Mouse (Mus musculus) cortical plate, adult 2 months (tissue): ENCODE results near the gene Vps45.

Experiments
- CTCF ChIP-seq: fragments of 200-500 bp; IDR thresholded peaks from 2 replicates; pipeline ENCODE4 v1.5.1; 2011; ENCODE audit warnings: mild to moderate bottlenecking, control low read depth, low read length; ENCODE audit not compliant: insufficient read depth; ENCODE audit errors: extremely low read depth
- POLR2A ChIP-seq: fragments of 200-500 bp; IDR thresholded peaks from 2 replicates; pipeline ENCODE4 v1.6.1; 2011; ENCODE audit warnings: mild to moderate bottlenecking, low read length, control low read depth; ENCODE audit not compliant: insufficient read depth; ENCODE audit errors: extremely low read depth

DNA sequence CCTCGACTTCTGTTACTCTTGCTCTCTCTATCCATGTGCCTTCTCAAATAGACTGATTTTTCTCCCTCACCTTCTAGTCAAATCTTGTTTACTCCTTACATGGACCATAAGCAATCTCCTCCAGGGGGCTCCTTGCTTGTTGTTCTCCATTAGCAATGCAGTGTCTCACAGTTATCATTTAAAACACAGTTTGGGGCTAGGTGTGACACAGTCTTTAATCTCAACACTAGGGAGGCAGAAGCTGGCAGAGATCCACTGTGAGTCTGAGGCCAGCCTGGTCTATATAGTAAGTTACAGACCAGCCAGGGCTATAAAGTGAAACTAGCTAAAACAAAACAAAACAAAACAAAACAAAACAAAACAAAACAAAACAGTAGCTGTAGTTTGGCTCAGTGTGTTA is 31.1 kb downstream of the Vps45 start:
- no peak for TF ChIP-seq CTCF
- TF ChIP-seq POLR2A = no peak
